Mouse (Mus musculus): Measurements from ENCODE around the gene Cenpa. TPM values are rescaled to one million over a fixed set of nuclear protein-coding genes. Genes with fewer than 3 reads are reported as not detected.

Cenpa gene
- 10 to 100 TPM; 61.3 to 62.0 TPM for total RNA-seq (2021)
- long read RNA-seq, experiment 1, transcript Cenpa-205 (5 exons, 1,466 nt): major isoform, 19 of 40 reads
- long read RNA-seq, experiment 1, transcript Cenpa-202 (6 exons, 1,031 nt): minor isoform, 17 of 40 reads
- long read RNA-seq, experiment 1, partial matches to known transcripts: 0 of 40 reads
- long read RNA-seq, experiment 1, other reads (novel, unspliced or antisense): 2 of 40 reads
- long read RNA-seq, experiment 2, transcript Cenpa-202 (6 exons, 1,031 nt): minor isoform, 15 of 35 reads
- long read RNA-seq, experiment 2, transcript Cenpa-205 (5 exons, 1,466 nt): major isoform, 16 of 35 reads
- long read RNA-seq, experiment 2, partial matches to known transcripts: 1 of 35 reads
- long read RNA-seq, experiment 2, other reads (novel, unspliced or antisense): 2 of 35 reads

DNA sequence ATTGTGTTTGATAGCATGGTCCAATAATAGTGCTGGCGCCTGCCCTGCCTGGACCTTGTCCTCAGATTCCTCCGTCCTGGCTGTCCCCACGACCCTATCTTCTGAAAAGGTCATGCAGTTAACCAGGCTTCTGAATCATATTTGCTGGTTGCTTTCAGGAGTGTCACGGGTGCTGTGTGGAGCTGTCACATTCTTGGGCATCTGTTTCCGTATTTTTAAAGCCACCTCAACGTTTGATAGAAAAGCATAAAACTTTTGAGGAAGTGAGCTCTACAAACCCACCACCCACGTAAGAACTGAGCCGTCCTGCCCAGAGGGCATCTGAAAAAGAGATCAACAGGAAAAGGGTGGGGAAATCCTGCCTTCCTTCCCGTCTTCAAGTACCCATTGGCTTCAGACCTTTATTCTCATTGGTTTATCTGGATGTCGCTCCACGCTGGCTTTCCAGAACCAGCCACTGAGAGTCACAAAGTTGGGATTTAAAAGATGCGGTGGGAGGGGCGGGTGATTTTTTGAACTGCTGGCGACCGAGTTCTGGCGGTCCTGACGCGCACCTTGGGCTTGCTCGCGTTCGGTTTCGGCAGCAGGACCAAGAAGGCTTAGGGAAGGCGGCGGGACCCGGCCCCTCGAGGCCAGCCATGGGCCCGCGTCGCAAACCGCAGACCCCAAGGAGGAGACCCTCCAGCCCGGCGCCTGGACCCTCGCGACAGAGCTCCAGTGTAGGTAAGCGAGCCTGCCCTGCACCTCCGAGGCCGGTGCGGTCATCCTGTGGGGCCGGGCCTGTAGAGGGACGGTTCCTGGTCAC lies at the start of gene Cenpa:
TSS of gene Cenpa (plus strand) at position 387 of the 805 bp plus-strand sequence.
- DNase-seq (ENCODE audit: low spot score in 2 of 2): peak; percentile 43 to 76

DNA sequence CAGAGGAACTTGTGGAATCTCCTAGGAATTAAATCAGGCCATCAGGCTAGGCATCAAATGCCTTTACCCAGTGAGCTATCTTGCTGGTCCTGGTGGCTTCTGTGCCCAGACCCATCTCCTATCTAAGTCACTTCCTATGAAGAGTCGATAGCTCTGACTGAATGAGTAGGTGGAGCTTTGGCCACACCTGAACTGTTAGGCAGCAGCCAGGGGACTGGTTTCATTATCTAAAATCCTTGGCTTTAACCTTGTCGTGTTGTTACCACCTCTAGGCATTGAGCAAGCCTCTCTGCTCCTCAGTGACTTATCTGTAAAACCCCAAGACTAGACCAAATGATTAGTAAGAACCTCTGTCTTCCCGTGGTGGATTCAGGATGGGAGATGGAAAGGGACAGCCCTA lies 49.2 kb upstream of the Cenpa start:
- no peak for DNase-seq (ENCODE audit: low spot score in 2 of 2)

DNA sequence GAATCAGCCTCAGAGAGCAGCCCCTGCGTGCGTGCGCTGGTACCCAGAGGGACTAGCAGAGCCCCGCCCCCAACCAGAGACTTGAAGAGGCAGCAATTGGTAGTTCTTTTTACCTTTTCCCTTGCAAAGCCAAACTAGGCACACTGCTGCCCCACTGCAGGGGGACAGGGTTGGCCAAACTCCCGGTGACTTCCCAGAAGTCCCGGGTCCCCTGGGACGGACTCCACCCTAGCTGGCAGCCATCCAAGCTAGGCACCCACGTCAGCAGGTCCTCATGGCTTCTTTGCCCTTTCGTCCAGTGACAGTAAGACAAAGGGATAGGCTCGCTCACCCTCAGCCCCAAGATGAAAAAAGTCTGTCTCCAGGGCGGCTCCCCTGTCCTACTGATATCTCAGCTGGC lies 48.7 kb upstream of the Cenpa start:
- DNase-seq (ENCODE audit: low spot score in 2 of 2): peak in 1 of 2 experiments; percentile 67

DNA sequence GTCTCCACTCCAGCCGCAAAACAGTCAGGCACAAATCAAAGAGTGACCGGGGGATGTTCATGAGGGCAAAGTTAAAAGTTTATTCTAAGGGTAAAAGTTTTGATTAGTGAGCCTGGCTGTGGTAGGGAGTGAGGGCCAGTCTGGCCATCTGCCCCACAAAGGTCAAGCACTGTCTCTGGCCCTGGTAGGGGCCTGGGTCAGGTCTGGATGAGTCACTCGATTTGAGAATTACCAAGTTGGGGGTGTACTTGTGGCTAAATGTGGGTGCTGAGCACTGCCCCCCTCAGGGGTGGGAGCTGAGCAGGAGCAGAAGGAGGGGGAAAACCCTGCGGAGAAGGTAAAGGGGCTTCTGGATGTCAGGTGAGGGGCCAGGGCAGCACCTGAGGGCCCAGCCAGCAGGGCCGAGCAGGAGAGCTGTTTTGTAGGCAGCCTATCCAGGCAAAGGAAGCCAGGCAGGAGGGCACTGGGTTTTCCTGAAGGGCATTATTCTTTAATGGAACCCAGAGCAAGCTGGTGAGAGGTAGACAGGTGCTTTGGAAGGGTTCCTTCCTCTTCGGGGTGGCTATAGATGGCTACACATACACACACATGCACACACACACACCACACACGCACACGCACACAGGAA lies 48.1 kb upstream of the Cenpa start:
- DNase-seq (ENCODE audit: low spot score in 2 of 2): no peak

DNA sequence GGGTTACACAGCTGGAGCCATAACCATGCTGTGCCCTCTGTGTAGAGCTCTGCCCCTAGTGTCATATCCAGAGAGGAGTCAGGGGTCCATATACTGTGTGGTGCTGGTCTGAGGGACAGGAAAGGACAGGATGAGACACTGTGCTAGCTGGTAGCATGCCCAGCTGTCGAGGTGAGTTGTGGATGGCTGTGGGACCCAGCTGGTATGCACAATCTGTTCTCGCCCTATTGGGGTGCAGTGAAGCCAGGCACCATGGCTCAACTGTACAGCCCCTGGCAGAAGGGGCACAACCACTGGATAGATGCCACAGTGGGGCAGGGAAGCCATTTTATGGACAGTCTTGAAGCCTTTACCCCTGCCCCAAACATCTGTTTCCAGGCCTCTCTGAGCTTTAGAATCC lies 47.4 kb upstream of the Cenpa start:
- DNase-seq (ENCODE audit: low spot score in 2 of 2): no peak

DNA sequence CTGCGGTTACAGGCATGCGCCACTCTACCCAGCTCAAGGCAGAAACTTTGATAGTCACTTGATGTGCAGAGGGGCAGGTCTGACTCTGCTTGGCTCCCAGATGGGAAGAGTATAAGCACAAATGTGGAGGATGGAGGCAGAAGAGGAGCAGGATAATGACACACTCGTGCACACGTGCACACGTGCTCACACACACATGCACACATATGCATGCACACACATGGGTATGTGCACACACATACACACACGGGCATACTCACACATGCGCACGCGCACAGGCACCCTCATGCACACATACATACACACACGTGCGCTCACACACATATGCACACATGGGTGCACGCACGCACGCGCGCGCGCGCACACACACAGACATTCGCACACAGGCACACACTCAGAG lies 46.0 kb upstream of the Cenpa start:
- DNase-seq (ENCODE audit: low spot score in 2 of 2): no peak

DNA sequence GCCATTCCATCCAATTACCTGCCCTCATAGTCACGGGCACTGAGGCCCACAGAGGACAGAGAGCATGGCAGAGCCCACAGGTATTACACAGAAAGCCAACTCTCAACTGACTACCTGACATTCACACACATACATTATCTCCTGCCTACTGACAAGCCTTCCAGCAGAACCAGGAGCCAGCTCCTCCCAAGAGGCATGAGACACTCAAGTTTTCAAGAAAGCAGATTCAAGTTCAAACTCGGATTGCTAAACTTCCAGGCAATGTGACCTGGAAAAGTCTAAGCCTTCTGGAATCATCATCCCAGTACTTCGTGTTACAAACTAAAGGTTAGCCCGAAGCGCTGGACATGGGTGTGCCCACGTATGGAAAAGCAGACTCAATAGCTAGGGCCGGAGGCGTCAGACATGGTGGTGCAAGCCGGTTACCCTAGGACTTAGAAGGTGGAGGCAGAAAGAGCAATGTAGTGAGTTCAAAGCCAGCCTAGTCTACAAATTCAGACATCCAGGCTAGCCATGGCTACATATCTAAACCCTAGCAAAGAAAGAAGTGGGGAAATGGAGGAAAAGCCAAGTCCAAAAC lies 45.3 kb upstream of the Cenpa start:
- no peak for DNase-seq (ENCODE audit: low spot score in 2 of 2)

DNA sequence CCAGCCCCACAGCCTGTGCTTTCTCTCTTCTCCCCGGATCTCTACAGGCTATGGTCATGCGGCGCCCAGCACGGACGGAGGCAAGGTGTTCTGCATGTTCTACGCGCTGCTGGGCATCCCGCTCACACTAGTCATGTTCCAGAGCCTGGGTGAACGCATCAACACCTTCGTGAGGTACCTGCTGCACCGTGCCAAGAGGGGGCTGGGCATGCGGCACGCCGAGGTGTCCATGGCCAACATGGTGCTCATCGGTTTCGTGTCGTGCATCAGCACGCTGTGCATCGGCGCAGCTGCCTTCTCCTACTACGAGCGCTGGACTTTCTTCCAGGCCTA lies 44.8 kb upstream of the Cenpa start:
- no peak for DNase-seq (ENCODE audit: low spot score in 2 of 2)

DNA sequence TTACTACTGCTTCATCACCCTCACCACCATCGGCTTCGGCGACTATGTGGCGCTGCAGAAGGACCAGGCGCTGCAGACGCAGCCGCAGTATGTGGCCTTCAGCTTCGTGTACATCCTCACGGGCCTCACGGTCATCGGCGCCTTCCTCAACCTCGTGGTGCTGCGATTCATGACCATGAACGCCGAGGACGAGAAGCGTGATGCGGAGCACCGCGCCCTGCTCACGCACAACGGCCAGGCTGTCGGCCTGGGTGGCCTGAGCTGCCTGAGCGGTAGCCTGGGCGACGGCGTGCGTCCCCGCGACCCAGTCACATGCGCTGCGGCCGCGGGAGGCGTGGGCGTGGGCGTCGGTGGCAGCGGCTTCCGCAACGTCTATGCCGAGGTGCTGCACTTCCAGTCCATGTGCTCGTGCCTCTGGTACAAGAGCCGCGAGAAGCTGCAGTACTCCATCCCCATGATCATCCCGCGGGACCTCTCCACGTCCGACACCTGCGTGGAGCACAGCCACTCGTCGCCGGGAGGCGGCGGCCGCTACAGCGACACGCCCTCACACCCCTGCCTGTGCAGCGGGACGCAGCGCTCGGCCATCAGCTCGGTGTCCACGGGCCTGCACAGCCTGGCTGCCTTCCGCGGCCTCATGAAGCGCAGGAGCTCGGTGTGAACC lies 44.3 kb upstream of the Cenpa start:
- no peak for DNase-seq (ENCODE audit: low spot score in 2 of 2)

DNA sequence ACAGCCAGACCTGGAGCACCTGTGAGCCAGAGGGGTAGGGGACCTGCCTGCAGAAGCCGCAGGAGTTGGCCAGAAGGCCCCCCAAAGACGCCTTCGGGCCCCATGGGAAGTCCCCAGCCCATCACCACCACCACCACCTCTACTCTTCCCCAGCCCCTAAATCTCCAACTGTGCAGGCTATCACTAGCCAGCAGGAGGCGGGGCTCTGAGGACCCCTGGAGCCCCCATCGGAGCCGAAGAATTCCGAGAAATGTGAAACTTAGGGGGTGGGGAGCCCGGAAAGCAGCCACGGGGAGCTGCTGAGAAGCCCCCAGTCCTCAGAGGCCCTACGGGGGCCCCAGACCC lies 43.8 kb upstream of the Cenpa start:
- DNase-seq (ENCODE audit: low spot score in 2 of 2): no peak

DNA sequence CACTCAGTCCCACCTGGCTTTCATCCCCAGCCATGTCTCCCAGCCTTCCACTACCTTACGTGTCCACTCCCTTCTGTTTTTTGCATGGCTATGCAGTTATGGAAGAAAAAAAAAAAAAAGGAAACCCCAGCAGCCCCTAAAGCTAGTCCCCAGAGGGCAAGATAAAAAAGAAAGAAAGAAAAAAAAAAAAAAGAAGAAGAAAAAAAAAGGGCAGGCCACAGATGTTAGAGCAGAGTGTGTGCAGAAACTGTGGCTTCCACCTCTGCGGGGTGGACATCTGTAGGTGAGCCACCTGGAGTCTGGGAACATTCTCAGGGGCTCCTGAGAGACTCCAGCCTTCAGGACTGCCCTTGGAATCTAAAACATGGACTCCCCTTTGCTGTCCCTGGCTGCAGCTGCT lies 43.2 kb upstream of the Cenpa start:
- no peak for DNase-seq (ENCODE audit: low spot score in 2 of 2)

DNA sequence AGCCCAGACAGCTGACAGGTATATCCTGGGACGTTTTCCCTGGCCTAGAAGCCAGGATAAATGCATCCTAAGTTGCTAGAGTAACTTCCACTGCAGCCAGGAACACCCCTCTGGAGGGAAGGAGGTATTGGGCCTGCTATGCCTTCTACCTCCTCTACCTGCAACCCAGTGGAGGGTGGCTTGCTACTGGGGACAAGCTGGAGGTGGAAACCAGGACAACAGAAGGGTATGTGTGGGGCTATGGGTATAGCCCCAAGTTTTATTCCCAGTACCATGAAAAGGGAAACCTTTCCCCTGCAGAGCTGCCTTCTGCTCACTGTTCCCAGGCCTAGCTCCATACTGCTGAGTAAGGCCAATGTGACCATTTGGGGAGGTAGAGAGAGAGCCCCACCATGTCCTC lies 42.3 kb upstream of the Cenpa start:
- no peak for DNase-seq (ENCODE audit: low spot score in 2 of 2)

DNA sequence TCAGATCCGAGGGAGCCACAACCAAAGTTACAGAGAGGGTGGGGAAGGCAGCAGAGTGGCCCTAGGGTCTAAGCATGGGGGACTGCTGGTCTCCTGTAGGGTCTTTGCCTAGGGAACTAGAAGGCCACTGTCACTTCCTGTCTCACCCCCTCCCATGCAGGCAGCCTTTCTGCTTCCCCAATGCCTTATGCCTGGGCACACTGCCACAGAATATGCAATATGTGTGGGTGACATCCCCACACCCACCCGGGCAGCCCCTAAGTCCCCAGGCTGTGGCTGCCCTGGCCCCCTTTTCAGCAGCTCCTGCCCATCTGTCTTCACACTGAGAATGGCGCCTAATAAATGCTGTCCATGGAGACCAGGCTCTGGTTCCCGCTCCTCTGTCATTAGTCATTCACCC lies 41.7 kb upstream of the Cenpa start:
- no peak for DNase-seq (ENCODE audit: low spot score in 2 of 2)

DNA sequence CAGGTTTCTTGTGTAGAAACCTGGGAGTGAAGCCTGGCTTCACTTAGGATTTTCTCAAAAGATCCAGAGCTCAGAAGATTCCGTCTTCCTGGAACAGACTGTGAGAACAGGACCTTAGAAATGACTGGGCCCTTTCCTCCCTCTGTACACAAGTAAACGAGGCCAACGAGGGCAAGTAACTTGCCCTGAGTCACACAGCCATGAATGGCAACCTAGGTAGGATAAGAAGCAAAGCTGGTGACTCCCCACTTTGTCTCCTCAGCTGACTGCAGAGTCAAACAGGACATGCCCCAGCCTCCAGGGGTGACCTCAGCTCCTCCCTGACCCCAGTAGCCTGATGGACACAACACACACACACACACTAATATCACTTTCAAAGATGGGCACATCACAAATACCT lies 41.2 kb upstream of the Cenpa start:
- no peak for DNase-seq (ENCODE audit: low spot score in 2 of 2)

DNA sequence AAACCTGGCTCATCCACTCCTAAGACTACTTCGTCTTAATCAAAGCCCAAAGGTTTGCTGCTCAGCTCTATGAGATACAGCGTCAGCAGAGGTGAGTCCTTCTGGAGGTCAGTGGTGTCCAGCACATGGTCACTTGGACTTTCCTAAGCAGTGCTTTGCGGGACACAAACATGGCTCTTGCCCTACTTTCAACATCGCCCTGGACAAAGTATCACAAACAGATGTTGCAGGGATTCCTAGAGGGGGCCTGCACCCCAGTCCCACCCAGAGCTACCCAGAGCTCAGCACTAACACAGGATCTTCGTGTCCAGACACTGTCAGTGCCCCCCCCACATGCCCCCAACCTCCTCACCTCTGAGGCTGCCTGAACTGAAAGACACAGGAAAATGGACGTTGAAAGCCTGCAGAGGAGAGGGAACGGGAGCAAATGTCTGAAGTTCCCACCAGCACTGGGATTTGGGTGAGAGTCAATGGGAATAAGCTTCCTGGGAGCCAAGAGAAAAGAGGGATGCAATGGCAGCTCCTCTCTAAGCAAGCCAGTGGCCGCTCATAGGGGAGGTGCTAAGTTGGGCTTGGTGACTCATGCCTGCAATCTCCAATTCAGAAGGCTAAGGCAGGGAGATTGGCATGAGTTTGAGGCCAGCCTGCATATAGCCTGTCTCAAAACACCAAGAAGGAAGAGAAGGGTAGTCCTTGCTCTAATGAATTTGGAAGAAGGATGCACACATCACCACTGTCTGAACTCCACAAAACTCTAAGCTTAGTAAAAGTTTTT lies 40.1 kb upstream of the Cenpa start:
- DNase-seq (ENCODE audit: low spot score in 2 of 2): no peak

DNA sequence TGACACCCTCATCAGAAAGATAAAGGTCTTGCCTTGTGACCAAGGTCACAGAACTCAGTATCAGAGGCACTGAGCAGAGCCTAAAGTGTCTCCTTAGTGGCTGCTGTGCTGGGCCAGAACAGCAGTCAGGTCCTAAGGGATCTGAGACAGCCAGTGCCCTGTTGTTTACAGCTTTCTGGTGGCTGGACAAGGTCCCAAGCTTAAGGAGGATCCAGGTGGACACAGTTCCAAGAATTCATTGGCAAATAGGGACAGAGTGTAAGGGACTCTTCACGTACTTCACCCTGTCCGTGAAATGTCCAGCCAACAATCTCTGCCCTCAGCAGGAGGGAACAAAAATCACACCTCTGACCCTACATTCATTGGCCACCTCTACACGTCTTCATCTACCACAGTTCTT lies 38.1 kb upstream of the Cenpa start:
- DNase-seq (ENCODE audit: low spot score in 2 of 2): no peak

DNA sequence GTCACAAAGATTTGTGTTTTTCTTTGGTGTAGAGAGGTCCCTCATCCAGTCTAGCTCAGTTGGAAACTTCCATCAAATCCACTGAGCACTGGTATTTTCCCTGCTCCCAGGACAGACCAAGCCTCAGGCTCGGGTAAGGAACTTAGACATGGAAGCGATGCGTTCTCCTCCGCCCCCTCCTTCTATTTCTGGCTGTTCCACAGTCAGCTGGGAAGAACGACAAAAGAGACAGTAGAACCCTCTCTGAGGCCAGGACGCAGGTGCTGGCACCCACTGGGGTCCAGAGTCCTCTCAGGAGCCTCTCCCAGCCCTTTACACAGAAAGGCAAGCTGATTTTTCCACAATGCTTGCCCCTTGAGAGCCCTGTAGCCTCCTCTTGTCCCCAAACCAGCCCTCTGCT lies 36.2 kb upstream of the Cenpa start:
- DNase-seq (ENCODE audit: low spot score in 2 of 2): no peak

DNA sequence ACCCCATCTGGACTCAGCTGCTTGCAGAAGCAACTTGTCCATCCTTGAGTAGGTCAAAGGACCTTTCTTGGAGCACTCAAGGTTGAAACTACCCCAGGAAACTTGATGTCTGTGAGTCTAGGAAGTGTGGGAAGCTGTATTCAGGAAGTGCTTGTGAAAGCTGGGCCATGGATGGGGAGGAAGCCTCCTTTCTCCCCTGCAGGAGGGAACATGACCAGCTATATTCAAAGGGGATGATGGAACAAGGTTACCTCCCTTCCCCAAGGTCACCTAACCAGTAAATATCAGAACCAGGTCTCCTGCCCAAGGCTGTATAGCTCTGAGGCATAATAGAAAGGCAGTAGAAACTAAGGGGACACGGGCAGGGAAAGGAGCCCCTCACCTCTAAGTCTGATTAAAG lies 34.4 kb upstream of the Cenpa start:
- no peak for DNase-seq (ENCODE audit: low spot score in 2 of 2)

DNA sequence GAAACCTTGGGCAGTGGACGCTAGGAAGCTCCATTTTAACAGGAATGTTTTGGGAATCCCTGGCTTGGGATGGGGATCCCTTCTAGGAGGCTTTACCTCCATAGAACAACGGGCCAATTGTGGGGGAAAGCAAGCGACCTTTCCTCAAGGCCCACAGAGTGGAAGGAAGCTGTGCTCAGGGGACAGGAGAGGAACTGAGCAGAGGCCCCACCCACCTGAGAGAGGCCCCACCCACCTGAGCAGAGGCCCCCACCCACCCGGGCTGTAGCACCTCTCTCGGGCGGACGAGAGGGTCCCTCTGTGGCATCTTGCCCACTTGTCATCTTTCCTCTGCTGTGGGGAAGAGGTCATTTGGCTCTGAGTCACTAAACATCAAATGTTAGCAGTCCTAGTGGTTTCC lies 29.6 kb upstream of the Cenpa start:
- no peak for DNase-seq (ENCODE audit: low spot score in 2 of 2)

DNA sequence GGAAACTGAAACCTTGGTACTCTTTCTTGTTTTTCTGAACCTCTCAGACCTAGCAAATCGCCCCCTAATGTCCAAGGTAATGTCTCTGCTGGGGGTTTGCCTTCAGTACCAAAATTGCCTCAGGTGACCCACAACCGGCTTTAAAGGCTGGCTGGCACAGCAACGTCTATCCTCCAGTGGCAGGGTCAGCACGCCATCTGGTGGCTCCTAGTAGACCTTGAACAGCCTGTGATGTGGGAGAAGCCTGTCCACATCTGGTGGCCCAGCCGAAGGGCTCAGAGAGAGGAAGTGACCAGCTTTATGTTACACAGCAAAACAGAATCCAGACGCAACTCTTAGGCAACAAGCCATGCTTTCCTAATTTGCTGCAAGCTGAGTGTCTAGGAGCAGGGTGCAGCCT lies 28.5 kb upstream of the Cenpa start:
- peak in 1 of 2 experiments; percentile 70 for DNase-seq (ENCODE audit: low spot score in 2 of 2)
